Mouse (Mus musculus) heart, postnatal 4 days (tissue): ENCODE measurements around the gene Psme1. TPM values are rescaled to one million over a fixed set of nuclear protein-coding genes. Genes with fewer than 3 reads are reported as not detected.
A peak's percentile ranks its signal among the peaks of the same experiment; 100 is the strongest.

Source experiments
- DNase-seq: peaks from one replicate; pipeline ENCODE4 v3.0.0; 2021
- total RNA-seq, 2 experiments: library from RNA; stranded (reverse); gene quantifications; 2 replicates each; pipeline ENCODE4 v1.2.3; 2021

Psme1 gene
- total RNA-seq, 2 experiments from 2014 or later, result 232 to 244 TPM

DNA sequence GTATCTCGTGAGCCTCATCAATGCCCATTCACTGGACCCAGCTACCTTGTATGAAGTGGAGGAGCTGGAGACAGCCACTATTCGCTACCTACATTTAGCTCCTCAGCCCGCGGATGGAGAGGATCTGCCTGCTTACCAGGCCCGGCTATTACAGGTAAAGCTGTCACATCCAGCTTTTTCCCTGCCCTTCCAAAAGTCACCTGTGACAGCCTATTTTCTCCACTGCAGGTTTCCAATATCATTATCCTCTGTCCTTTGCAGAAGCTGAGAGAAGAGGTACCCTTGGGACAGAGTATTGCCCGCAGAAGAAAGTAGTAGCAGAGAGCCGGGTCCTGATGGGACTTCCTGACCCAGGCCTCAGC, 25.3 kb downstream of the Psme1 start, which contains the start of gene Irf9:
Irf9 (plus strand) TSS at position 301 of the 362 bp plus-strand sequence.
- no peak for DNase-seq

DNA sequence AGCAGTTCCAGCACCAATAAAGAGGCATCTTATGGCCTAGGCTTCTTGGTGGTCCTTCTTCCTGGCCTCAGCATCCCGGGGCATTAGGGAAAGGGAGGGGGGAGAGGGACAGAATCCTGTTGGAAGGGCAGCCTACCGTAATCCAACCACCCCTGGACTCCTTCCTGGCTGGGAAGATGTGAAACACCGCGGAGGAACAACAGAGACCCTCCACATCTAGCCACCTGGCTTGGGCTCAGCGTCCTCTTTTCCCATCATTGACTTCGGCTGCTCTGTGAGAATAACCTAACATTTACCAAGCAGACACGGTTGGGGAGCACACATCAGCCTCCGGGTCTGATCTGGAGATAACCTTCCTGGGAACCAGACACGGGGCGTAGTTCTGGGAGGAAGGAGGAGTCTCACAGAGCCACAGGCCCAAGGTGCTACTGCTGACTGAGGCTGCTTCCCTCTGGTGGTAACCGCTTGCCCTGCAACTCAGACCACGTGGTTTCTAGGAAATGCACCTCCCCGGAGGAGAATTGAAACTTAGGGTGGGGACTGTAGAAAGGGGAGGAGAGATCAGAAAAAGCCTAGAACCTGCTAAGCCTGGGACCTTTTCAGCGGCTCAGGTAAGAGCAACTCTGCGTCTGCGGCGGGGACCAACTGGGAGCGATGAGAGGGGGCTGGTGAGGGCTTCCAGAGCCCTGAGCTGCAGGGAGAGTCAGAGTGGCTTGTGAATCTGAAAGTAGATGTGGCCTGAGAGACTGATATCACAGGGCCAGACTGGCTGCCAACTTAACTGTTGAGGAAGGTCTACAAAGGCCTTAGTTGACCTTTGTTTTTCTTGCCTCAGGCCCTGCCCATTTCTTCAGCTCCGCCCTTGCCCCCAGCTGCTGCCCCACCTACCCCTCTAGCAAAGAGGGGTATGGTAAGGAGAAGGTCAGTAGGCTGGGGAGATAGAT, 26.0 kb downstream of the Psme1 start:
- peak; percentile 93 for DNase-seq

DNA sequence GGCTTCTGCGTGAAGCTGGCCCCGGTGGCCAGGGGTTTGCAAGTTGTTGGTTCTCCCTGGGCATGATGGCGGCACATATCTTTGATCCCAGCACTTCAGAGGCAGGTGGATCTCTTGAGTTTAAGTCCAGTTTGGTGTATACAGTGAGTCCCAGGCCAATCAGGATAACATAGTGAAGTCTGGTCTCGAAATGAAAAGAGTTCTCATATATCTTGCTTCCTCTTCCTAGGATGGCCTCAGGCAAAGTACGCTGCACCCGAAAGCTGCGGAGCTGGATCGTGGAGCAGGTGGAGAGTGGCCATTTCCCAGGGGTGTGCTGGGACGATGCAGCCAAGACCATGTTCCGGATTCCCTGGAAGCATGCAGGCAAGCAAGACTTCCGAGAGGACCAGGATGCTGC, 26.9 kb downstream of the Psme1 start:
- no peak for DNase-seq

DNA sequence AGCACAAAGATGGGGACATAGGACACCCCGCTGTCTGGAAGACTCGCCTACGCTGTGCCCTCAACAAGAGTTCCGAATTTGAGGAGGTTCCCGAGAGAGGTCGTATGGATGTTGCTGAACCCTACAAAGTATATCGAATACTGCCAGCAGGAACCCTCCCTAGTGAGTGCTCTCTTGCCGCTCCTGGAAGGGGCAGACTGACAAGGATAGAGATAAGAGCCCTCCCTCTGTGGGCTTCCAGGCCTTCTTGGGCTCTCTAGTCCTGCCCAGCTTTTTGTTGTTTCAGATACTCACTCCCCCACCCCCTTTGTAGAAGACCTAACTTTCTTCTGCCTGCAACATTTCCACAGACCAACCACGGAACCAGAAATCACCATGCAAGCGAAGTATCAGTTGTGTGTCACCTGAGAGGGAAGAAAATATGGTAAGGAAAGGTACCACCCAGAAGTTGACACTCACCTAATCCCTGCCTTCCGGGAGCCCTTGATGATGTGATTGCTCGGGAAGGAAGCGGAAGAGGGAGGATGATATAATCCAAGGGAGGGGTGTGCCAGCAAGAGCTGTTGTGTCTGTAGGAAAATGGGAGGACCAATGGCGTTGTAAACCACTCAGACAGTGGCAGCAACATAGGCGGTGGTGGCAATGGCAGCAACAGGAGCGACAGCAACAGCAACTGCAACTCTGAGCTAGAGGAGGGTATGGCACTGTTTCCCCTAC, 28.0 kb downstream of the Psme1 start:
- DNase-seq, result no peak

DNA sequence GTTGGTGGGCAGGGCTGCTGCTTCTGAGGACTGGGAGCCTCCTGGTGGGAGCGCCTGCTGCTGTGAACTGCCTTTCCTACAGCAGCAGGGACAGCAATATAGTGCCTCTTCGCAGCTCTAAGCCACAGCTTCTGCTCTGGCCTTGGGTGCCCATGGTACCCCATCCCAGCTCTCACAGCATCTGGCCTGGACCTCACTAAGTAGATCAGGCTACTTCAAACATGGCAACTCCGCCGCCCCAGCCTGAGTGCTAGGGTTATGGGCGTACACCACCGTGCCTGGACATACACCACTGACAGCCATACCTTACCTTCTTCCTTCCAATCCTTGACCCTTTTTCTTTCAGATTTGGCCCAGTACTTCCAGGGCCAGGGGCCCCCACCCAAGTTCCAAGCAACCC, 30.4 kb downstream of the Psme1 start:
- DNase-seq, result no peak

DNA sequence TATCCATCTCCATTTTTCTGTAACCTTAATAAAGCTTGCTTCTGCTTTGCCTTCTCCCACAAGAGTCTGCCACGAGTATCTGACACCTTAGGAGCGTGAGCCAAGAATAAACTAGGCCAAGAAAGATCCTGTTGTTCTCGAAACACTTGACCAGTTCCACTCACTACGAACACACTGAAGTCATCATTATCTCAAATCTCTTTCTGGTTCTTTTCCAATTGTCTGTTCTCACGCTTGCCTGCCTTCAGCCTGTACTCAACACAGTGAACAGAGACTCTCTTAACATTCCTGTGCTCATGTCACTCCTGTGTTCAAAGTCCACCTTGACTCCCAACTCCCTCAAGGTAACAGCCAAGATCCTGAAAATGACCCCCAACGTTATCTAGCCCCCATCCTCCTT, 35.4 kb downstream of the Psme1 start:
- no peak for DNase-seq

DNA sequence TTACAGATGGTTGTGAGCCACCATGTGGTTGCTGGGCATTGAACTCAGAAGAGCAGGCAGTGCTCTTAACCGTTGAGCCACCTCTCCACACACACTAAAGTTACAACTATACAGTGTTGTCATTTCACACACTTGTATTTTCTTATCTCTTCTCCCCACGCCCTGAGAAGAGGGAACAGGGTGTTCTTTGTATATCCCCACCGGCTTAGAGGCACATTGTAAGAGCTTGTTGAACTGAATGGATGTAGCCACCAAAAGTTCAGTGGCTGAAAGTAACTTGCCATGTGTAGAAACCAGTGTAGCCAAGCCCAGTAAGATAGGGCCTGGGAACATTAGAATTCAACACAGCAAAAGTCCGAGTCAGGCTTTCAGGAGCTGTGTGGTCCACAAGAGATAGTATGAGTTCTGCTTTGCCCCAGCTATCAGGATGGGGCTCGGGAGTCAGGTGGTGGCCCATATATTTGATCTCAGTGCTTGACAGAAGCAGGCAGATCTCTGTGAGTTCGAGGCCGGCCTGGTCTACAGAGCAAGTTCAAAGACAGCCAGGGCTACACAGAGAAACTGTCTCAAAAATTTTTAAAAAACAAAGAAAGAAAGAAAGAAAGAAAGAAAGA, 36.7 kb downstream of the Psme1 start:
- DNase-seq, result no peak

DNA sequence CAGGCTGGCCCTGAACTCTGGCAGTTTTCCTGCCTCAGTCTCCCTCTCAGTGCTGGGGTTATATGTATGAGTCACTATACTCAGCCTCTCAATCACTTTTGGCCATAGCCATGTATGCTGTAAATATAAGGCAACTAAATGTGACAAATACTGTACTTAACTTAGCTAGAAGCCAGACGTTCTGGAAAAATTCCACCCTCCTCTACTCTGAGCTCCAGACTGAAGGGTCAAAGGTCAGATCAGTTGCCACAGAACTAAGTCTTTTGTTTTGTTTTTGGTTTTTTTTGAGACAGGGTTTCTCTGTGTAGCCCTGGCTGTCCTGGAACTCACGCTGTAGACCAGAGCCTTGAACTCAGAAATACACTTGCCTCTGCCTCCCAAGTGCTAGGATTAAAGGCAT, 38.0 kb downstream of the Psme1 start:
- no peak for DNase-seq

DNA sequence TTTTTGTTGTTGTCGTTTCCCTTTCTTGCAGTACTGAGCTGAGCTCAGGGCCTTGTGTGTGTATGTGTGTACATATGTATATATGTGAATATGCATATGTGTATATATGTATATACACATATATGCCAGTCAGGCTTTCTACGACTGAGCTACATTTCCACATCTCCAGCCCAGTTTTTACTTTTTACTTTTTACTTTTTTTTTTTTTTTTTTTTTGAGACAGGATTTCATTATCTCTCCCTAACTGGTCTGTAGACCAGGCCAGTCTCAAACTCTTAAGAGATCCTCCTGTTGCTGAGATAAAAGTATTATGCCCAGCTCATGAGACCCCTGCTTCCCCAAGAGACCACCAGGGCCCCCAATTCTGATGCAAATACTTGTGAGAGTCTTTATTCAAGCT, 38.9 kb downstream of the Psme1 start:
- no peak for DNase-seq

DNA sequence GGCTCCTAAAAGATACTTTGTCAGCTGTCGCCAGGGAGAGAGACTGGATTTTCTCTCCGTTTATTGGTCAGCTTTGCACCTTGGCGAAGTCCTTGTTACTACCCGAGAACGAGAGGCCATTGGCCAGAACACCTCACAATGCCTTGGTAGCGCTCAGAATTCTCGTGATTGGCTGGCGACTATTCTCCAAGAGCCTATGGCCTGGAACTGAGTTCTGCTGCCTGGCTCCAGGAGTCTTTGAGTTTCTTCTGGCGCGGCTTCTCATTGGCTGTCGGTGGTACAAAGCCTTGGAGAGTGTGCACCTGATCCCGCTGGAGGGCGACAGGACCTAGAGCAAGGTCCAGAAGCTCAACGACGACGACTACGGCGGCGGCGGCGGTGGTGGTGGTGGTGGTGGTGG, 39.9 kb downstream of the Psme1 start, which contains the start of gene Rec8:
Rec8 (plus strand) TSS at position 216 of the 400 bp plus-strand sequence.
- peak; percentile 43 for DNase-seq

DNA sequence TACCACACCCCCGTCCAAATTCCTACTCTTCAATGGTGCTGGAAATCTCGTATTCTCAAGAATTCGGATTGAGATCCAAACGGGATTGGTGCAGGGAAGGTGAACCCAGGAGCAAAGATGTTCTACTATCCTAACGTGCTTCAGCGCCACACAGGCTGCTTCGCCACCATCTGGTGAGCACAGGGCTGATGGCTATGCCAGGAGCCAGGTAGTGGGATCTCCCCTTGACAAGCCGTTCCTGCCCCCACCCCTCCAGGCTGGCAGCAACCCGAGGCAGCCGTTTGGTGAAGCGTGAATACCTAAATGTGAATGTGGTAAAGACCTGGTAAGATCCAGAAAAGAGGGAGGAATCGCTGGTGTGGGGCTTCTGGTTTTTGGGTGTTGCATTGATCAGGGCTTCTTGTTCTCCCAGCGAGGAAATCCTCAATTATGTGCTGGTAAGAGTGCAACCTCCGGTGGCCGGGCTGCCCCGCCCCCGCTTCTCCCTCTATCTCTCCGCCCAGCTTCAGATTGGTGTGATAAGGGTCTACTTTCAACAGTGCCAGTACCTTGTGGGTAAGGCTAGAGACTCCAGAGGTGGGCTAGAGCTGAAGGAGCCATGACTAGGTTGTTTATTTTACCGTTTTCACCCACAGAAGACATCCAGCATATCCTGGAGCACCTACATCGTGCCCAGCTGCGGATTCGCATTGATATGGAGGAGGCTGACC, 40.7 kb downstream of the Psme1 start:
- DNase-seq, result no peak

DNA sequence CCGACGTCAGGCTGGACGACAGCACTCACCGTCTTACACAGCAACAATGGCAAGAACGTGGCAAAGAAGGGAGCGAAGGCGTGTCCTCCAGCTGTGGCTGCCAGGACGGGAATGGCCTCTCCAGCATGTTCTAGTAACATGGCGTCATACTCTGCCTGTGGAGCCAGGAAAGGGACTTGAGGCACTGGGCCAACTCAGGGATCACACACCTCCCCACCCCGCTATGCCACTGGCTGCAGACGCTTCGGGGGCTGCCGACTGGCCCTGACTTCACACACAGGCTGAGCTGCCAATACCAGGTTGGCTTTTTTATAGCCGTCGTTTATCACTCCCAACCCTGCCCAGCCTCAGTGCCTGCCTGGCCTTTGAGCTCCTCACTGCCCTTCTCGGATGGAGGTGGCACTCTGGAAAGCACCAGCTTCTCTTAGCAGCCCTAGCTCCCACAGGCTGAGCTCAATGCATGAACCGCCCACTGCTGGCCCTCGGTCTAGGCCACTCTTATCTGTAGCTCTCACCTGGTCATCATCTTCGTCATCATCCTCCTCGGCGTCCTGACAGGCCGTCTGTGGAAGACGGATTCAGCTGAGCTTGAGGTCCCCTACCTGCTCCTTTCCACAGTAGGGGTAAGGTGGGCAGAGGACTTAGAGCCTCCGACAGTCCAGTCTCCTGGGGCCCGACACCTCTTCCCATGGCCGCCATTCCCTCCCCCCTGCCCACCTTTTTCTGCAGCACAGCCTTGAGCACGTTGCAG, 50.3 kb downstream of the Psme1 start:
- DNase-seq, result peak; percentile 20

DNA sequence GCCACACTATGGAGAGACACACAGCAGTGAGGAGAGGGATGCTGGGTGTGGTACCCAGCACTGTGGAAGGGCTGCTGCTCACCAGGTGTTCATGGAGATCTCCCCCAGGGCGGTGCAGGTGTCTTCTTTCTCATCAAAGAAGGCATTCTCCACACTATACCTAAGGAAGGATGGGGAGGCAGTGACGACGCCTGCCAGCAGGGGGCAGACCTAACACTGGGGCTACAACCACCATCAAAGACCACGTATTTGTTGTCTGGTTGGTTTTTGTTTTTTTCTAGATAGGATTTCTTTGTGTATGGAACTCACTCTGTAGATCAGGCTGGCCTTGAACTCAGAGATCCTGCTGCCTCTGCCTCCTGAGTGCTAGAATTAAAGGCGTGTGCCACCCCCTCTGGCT, 51.4 kb downstream of the Psme1 start:
- DNase-seq, result peak; percentile 68

Other genes with a start within 250 kb of the Psme1 start
- 100 to 1,000 TPM; 102 to 115 TPM for gene Dhrs4, start 99.4 kb upstream of the Psme1 start, total RNA-seq
- gene Carmil3, start 87.5 kb upstream of the Psme1 start, total RNA-seq, result 1 to 10 TPM; 2.9 to 5.9 TPM
- under 1 TPM in 1 of 2 experiments, not detected in 1; 0.12 TPM for gene Cpne6, start 67.7 kb upstream of the Psme1 start, total RNA-seq
- gene Nrl, start 53.1 kb upstream of the Psme1 start, total RNA-seq, result not detected
- 10 to 100 TPM; 19.7 to 21.5 TPM for gene Pck2, start 37.9 kb upstream of the Psme1 start, total RNA-seq
- gene Dcaf11, start 18.1 kb upstream of the Psme1 start, total RNA-seq, result 10 to 100 TPM; 60.8 to 63.0 TPM
- gene A730061H03Rik, start 17.7 kb upstream of the Psme1 start, total RNA-seq, result not detected
- 100 to 1,000 TPM; 122 to 152 TPM for gene Fitm1, start 2.5 kb upstream of the Psme1 start, total RNA-seq
- gene Emc9, start 7.2 kb downstream of the Psme1 start, total RNA-seq, result 10 to 100 TPM; 37.3 to 40.1 TPM
- 100 to 1,000 TPM; 127 to 153 TPM for gene Psme2, start 13.0 kb downstream of the Psme1 start, total RNA-seq
- gene Rnf31, start 13.6 kb downstream of the Psme1 start, total RNA-seq, result 10 to 100 TPM; 25.9 to 27.9 TPM
- 1 to 10 TPM; 7.6 to 9.9 TPM for gene Irf9, start 25.4 kb downstream of the Psme1 start, total RNA-seq
- gene Rec8, start 39.9 kb downstream of the Psme1 start, total RNA-seq, result under 1 TPM; 0.43 to 0.54 TPM
- gene Ipo4, start 57.8 kb downstream of the Psme1 start, total RNA-seq, result 10 to 100 TPM; 64.6 to 67.1 TPM
- gene Gm49378, start 59.8 kb downstream of the Psme1 start, total RNA-seq, result 1 to 10 TPM; 3.7 to 4.3 TPM
- gene Tm9sf1, start 65.7 kb downstream of the Psme1 start, total RNA-seq, result 10 to 100 TPM; 60.1 to 72.3 TPM
- 1 to 10 TPM; 1.1 to 1.2 TPM for gene Tssk4, start 72.1 kb downstream of the Psme1 start, total RNA-seq
- gene Mdp1, start 82.4 kb downstream of the Psme1 start, total RNA-seq, result 10 to 100 TPM; 63.2 to 66.7 TPM
- gene Gmpr2, start 93.8 kb downstream of the Psme1 start, total RNA-seq, result 10 to 100 TPM; 16.6 to 21.0 TPM
- gene Nedd8, start 94.0 kb downstream of the Psme1 start, total RNA-seq, result 100 to 1,000 TPM; 296 to 328 TPM
- gene Tinf2, start 103.7 kb downstream of the Psme1 start, total RNA-seq, result 10 to 100 TPM; 23.4 to 25.7 TPM
- under 1 TPM; 0.20 to 0.50 TPM for gene Tgm1, start 135.8 kb downstream of the Psme1 start, total RNA-seq
- 10 to 100 TPM; 13.1 to 13.9 TPM for gene Rabggta, start 144.1 kb downstream of the Psme1 start, total RNA-seq
- 10 to 100 TPM; 46.0 to 51.4 TPM for gene Dhrs1, start 167.6 kb downstream of the Psme1 start, total RNA-seq
- gene Nop9, start 167.6 kb downstream of the Psme1 start, total RNA-seq, result 10 to 100 TPM; 17.8 to 18.3 TPM
- 1 to 10 TPM; 1.2 to 2.2 TPM for gene Cideb, start 180.3 kb downstream of the Psme1 start, total RNA-seq
- gene Ltb4r2, start 183.3 kb downstream of the Psme1 start, total RNA-seq, result under 1 TPM; 0.11 to 0.26 TPM
- gene Ltb4r1, start 187.8 kb downstream of the Psme1 start, total RNA-seq, result under 1 TPM; 0.50 TPM
- 10 to 100 TPM; 18.9 to 22.3 TPM for gene Adcy4, start 206.0 kb downstream of the Psme1 start, total RNA-seq
- 10 to 100 TPM; 10.6 to 14.0 TPM for gene Ripk3, start 210.7 kb downstream of the Psme1 start, total RNA-seq
- 10 to 100 TPM; 12.7 to 13.3 TPM for gene Nfatc4, start 245.0 kb downstream of the Psme1 start, total RNA-seq